Mouse (Mus musculus) CH12.LX (cell line): ENCODE results near the gene Dlg2. TPM values are rescaled to one million over a fixed set of nuclear protein-coding genes. Genes with fewer than 3 reads are reported as not detected.

Experiments
- DNase-seq: peaks from one replicate; pipeline ENCODE4 v3.0.0-alpha.2; 2013; ENCODE audit errors: extremely low read depth
- H3K27ac ChIP-seq: 2 replicates; pipeline ENCODE4 v1.5.1; 2012; ENCODE audit warnings: low read depth, mild to moderate bottlenecking, control low read depth, moderate library complexity; ENCODE audit not compliant: insufficient read depth
- H3K27me3 ChIP-seq: replicated peaks from 2 replicates; pipeline ENCODE3; 2012; ENCODE audit warnings: inconsistent platforms
- H3K36me3 ChIP-seq, 2 experiments: replicated peaks in 1 of 2; 2 replicates each; pipeline versions ENCODE3 to v1.6.1; 2012; ENCODE audit warnings: inconsistent platforms in 1 of 2, low read length in 1 of 2, mild to moderate bottlenecking in 1 of 2, mixed read lengths in 1 of 2, moderate library complexity in 1 of 2; ENCODE audit not compliant: control insufficient read depth in 1 of 2, insufficient read depth in 1 of 2
- H3K4me1 ChIP-seq, 2 experiments: 2 replicates each; pipeline ENCODE4 v1.6.1; 2012; ENCODE audit warnings: inconsistent platforms in 1 of 2, moderate library complexity in 1 of 2; ENCODE audit not compliant: insufficient read depth in 2 of 2, control insufficient read depth in 1 of 2
- H3K4me2 ChIP-seq: 2 replicates; pipeline ENCODE4 v1.6.1; 2012; ENCODE audit warnings: low read depth, mild to moderate bottlenecking, control low read depth; ENCODE audit not compliant: poor library complexity, insufficient read depth, severe bottlenecking
- H3K4me3 ChIP-seq, 3 experiments: fragments of 150-350 bp in 1 of 3; sonication (generic) in 1 of 3; replicated peaks in 1 of 3; 2 replicates each; pipeline versions ENCODE3 to v1.5.1; 2011 to 2012; ENCODE audit warnings: low read depth in 2 of 3, low read length in 2 of 3, mild to moderate bottlenecking in 2 of 3, moderate library complexity in 2 of 3, control low read depth in 1 of 3, improper control_type of control experiment in 1 of 3, inconsistent platforms in 1 of 3, mixed read lengths in 1 of 3; ENCODE audit not compliant: poor library complexity in 1 of 3
- H3K79me2 ChIP-seq: replicated peaks from 2 replicates; pipeline ENCODE4 v1.6.1; 2012; ENCODE audit warnings: mild to moderate bottlenecking, moderate library complexity; ENCODE audit not compliant: control insufficient read depth, poor library complexity, insufficient read depth, severe bottlenecking; ENCODE audit errors: extremely low read depth
- H3K9ac ChIP-seq: 2 replicates; pipeline ENCODE4 v1.6.1; 2012; ENCODE audit warnings: low read depth, mild to moderate bottlenecking, control low read depth, moderate library complexity; ENCODE audit not compliant: insufficient read depth
- H3K9me3 ChIP-seq: replicated peaks from 2 replicates; pipeline ENCODE3; 2012; ENCODE audit warnings: low read length, inconsistent platforms, mixed read lengths
- BHLHE40 ChIP-seq: IDR thresholded peaks from 2 replicates; pipeline ENCODE4 v1.6.1; 2011; ENCODE audit warnings: mild to moderate bottlenecking, low read depth, low read length, improper control_type of control experiment
- CHD1 ChIP-seq: IDR thresholded peaks from 2 replicates; pipeline ENCODE4 v1.6.1; 2012; ENCODE audit warnings: low read depth, low read length, improper control_type of control experiment, inconsistent platforms
- CHD2 ChIP-seq: IDR thresholded peaks from 2 replicates; pipeline ENCODE4 v1.6.1; 2011; ENCODE audit warnings: low read length, improper control_type of control experiment
- CTCF ChIP-seq, 2 experiments: IDR thresholded peaks in 1 of 2; conservative IDR thresholded peaks in 1 of 2; 2 replicates each; pipeline ENCODE4 v1.5.1; 2011 to 2012; ENCODE audit warnings: low read depth in 2 of 2, low read length in 2 of 2, improper control_type of control experiment in 1 of 2, inconsistent platforms in 1 of 2, mild to moderate bottlenecking in 1 of 2, moderate library complexity in 1 of 2
- E2F4 ChIP-seq: IDR thresholded peaks from 2 replicates; pipeline ENCODE4 v1.6.1; 2011; ENCODE audit warnings: low read depth, low read length, improper control_type of control experiment; ENCODE audit not compliant: insufficient replicate concordance
- ELF1 ChIP-seq: IDR thresholded peaks from 2 replicates; pipeline ENCODE4 v1.6.1; 2014; ENCODE audit warnings: low read depth, mild to moderate bottlenecking, inconsistent platforms, low read length, improper control_type of control experiment
- EP300 ChIP-seq: IDR thresholded peaks from 2 replicates; pipeline ENCODE4 v1.6.1; 2011; ENCODE audit warnings: low read length, improper control_type of control experiment
- ETS1 ChIP-seq: conservative IDR thresholded peaks from 2 replicates; pipeline ENCODE4 v1.6.1; 2012; ENCODE audit warnings: low read depth, mild to moderate bottlenecking, inconsistent platforms, low read length, improper control_type of control experiment, moderate library complexity
- GABPA ChIP-seq: IDR thresholded peaks from 2 replicates; pipeline ENCODE4 v1.6.1; 2012; ENCODE audit warnings: low read depth, low read length, improper control_type of control experiment, inconsistent platforms; ENCODE audit not compliant: insufficient replicate concordance
- HCFC1 ChIP-seq: IDR thresholded peaks from 2 replicates; pipeline ENCODE4 v1.6.1; 2012; ENCODE audit warnings: low read depth, mild to moderate bottlenecking, inconsistent platforms, low read length, improper control_type of control experiment
- IRF4 ChIP-seq: IDR thresholded peaks from 2 replicates; pipeline ENCODE4 v1.6.1; 2014; ENCODE audit warnings: low read depth, mild to moderate bottlenecking, inconsistent platforms, low read length, improper control_type of control experiment
- JUN ChIP-seq: IDR thresholded peaks from 2 replicates; pipeline ENCODE4 v1.6.1; 2011; ENCODE audit warnings: low read depth, mild to moderate bottlenecking, low read length, improper control_type of control experiment, moderate library complexity; ENCODE audit not compliant: insufficient read depth
- JUND ChIP-seq: conservative IDR thresholded peaks from 2 replicates; pipeline ENCODE4 v1.6.1; 2011; ENCODE audit warnings: low read depth, low read length, improper control_type of control experiment
- KAT2A ChIP-seq: IDR thresholded peaks from 2 replicates; pipeline ENCODE4 v1.6.1; 2012; ENCODE audit warnings: low read length, improper control_type of control experiment, inconsistent platforms; ENCODE audit not compliant: insufficient replicate concordance
- MAFK ChIP-seq: IDR thresholded peaks from 2 replicates; pipeline ENCODE4 v1.6.1; 2011; ENCODE audit warnings: low read length, improper control_type of control experiment; ENCODE audit not compliant: insufficient replicate concordance
- MAZ ChIP-seq: IDR thresholded peaks from 2 replicates; pipeline ENCODE4 v1.6.1; 2012; ENCODE audit warnings: low read depth, mild to moderate bottlenecking, inconsistent platforms, low read length, improper control_type of control experiment, moderate library complexity
- MEF2A ChIP-seq: IDR thresholded peaks from 2 replicates; pipeline ENCODE4 v1.6.1; 2014; ENCODE audit warnings: low read depth, mild to moderate bottlenecking, inconsistent platforms, low read length, improper control_type of control experiment, borderline replicate concordance
- MXI1 ChIP-seq: IDR thresholded peaks from 2 replicates; pipeline ENCODE4 v1.6.1; 2011; ENCODE audit warnings: mild to moderate bottlenecking, low read depth, low read length, improper control_type of control experiment
- MYC ChIP-seq: IDR thresholded peaks from 2 replicates; pipeline ENCODE4 v1.6.1; 2011; ENCODE audit warnings: low read depth, mild to moderate bottlenecking, improper control_type of control experiment, low read length
- NELFE ChIP-seq: IDR thresholded peaks from 2 replicates; pipeline ENCODE4 v1.6.1; 2011; ENCODE audit warnings: low read depth, low read length, improper control_type of control experiment
- POLR2A ChIP-seq: IDR thresholded peaks from 2 replicates; pipeline ENCODE4 v1.6.1; 2011; ENCODE audit warnings: low read depth, mild to moderate bottlenecking, improper control_type of control experiment, low read length
- POLR2AphosphoS2 ChIP-seq: IDR thresholded peaks from 2 replicates; pipeline ENCODE4 v1.6.1; 2011; ENCODE audit warnings: low read depth, low read length, improper control_type of control experiment
- RCOR1 ChIP-seq: conservative IDR thresholded peaks from 2 replicates; pipeline ENCODE4 v1.6.1; 2012; ENCODE audit warnings: low read depth, mild to moderate bottlenecking, inconsistent platforms, low read length, improper control_type of control experiment
- SIN3A ChIP-seq: IDR thresholded peaks from 2 replicates; pipeline ENCODE4 v1.6.1; 2012; ENCODE audit warnings: low read length, improper control_type of control experiment, inconsistent platforms
- SMC3 ChIP-seq: IDR thresholded peaks from 2 replicates; pipeline ENCODE4 v1.6.1; 2011; ENCODE audit warnings: low read depth, low read length, improper control_type of control experiment
- TBP ChIP-seq: conservative IDR thresholded peaks from 2 replicates; pipeline ENCODE4 v1.6.1; 2011; ENCODE audit warnings: low read depth, low read length, improper control_type of control experiment
- UBTF ChIP-seq: IDR thresholded peaks from 2 replicates; pipeline ENCODE4 v1.6.1; 2012; ENCODE audit warnings: low read depth, mild to moderate bottlenecking, inconsistent platforms, low read length, improper control_type of control experiment, moderate library complexity
- USF1 ChIP-seq: IDR thresholded peaks from 2 replicates; pipeline ENCODE4 v1.6.1; 2014; ENCODE audit warnings: low read depth, mild to moderate bottlenecking, inconsistent platforms, low read length, improper control_type of control experiment
- USF2 ChIP-seq: conservative IDR thresholded peaks from 2 replicates; pipeline ENCODE4 v1.6.1; 2011; ENCODE audit warnings: low read depth, low read length, improper control_type of control experiment
- ZC3H11A ChIP-seq: IDR thresholded peaks from 2 replicates; pipeline ENCODE4 v1.6.1; 2012; ENCODE audit warnings: low read depth, mild to moderate bottlenecking, inconsistent platforms, low read length, improper control_type of control experiment
- ZKSCAN1 ChIP-seq: IDR thresholded peaks from 2 replicates; pipeline ENCODE4 v1.6.1; 2012; ENCODE audit warnings: low read depth, inconsistent platforms, low read length, improper control_type of control experiment, borderline replicate concordance
- ZMIZ1 ChIP-seq: IDR thresholded peaks from 2 replicates; pipeline ENCODE4 v1.6.1; 2012; ENCODE audit warnings: low read depth, mild to moderate bottlenecking, inconsistent platforms, low read length, improper control_type of control experiment
- ZNF384 ChIP-seq: IDR thresholded peaks from 2 replicates; pipeline ENCODE4 v1.6.1; 2012; ENCODE audit warnings: low read depth, low read length, improper control_type of control experiment, inconsistent platforms
- dilution Hi-C: fragments of 300-500 bp; cut with MboI; formaldehyde crosslinking; loops from 2 replicates; pipeline ENCODE4 v1.14.3; 2020; ENCODE audit warnings: low sequenced_read_pairs; ENCODE audit not compliant: extremely low pct_unique_long_range_greater_than_20kb, extremely low pct_ligation_motif_present
- in situ Hi-C: fragments of 300-500 bp; cut with MboI; formaldehyde crosslinking; loops from 3 replicates; pipeline ENCODE4 v1.14.3; 2019; ENCODE audit warnings: low sequenced_read_pairs, low pct_ligation_motif_present, low pct_unique_long_range_greater_than_20kb, mixed read lengths
- polyA plus RNA-seq: library from polyadenylated mRNA; unstranded; fragments of >175 nt; gene quantifications from 2 replicates; pipeline ENCODE4 v1.2.1, GENCODE M21; 2012; ENCODE audit warnings: low read depth; ENCODE audit not compliant: insufficient read length
- total RNA-seq, 2 experiments: library from RNA; depleted of rRNA; stranded (reverse); fragments of 300-350 nt in 1 of 2; fragments of >200 nt in 1 of 2; gene quantifications; 2 replicates each; pipeline ENCODE4 v1.2.3; 2012 to 2014

Dlg2 gene
- total and polyA plus RNA-seq, 3 experiments, result 0.36 TPM; not detected in 2

GRCm38 (mm10) chr7:92134301-92134700 lies 1657.8 kb downstream of the Dlg2 start:
- H3K9ac ChIP-seq, result no peak overlapping the region
- no peaks in the 10 kb centered on the region for H3K36me3 ChIP-seq
- H3K27me3 ChIP-seq, result no peaks in the 10 kb centered on the region
- no peak overlapping the region for H3K27ac ChIP-seq
- peak; percentile 88 for DNase-seq
- peak; percentile 93 for TF ChIP-seq JUN
- no peak for TF ChIP-seq SMC3
- TF ChIP-seq MXI1, result no peak
- TF ChIP-seq CHD2, result no peak
- TF ChIP-seq CHD1, result no peak
- peak; percentile 99 for TF ChIP-seq MEF2A
- no peak for TF ChIP-seq ZNF384
- no peak for TF ChIP-seq TBP
- no peak for TF ChIP-seq ZMIZ1
- TF ChIP-seq POLR2A, result no peak
- no peak for TF ChIP-seq MYC
- no peak for TF ChIP-seq GABPA
- no peak for TF ChIP-seq POLR2AphosphoS2
- peak; percentile 90 for TF ChIP-seq JUND
- TF ChIP-seq CTCF (conservative IDR thresholded peaks at IDR 0.05 in 1 of 2, IDR thresholded peaks at IDR 0.05 in 1 of 2; ENCODE audit: low read depth in 2 of 2, low read length in 2 of 2), result no peak
- TF ChIP-seq UBTF, result no peak
- TF ChIP-seq MAZ, result no peak
- TF ChIP-seq USF1, result no peak
- TF ChIP-seq SIN3A, result no peak
- 0 out of 2 replicates have a peak, but pooled peaks have one; percentile 74 for TF ChIP-seq RCOR1
- no peak for TF ChIP-seq ZKSCAN1
- peak; percentile 92 for TF ChIP-seq ETS1
- no peak for TF ChIP-seq ELF1
- peak; percentile 44 for TF ChIP-seq BHLHE40
- no peak for TF ChIP-seq MAFK
- TF ChIP-seq ZC3H11A, result no peak
- no peak for TF ChIP-seq HCFC1
- peak; percentile 91 for TF ChIP-seq EP300
- TF ChIP-seq NELFE, result no peak
- no peak for TF ChIP-seq KAT2A
- peak; percentile 86 for TF ChIP-seq IRF4
- TF ChIP-seq E2F4, result no peak
- TF ChIP-seq USF2, result no peak
- H3K4me2 ChIP-seq, result no peak overlapping the region
- H3K4me3 ChIP-seq, result no peak overlapping the region
- no peaks in the 10 kb centered on the region for H3K79me2 ChIP-seq
- dilution Hi-C loops, result no loop called here
- in situ Hi-C loops, result no loop called here
- H3K4me1 ChIP-seq, result peaks cover 0 to 9% of the 10 kb centered on the region in 2 experiments; a peak in 1 of 4 replicates
- H3K9me3 ChIP-seq, result no peaks in the 10 kb centered on the region
